Mouse (Mus musculus) spleen, postnatal 14 days (tissue): ENCODE measurements around the gene Rai14.
"Not testable (repeated sequence)": the region's sequence is repeated elsewhere in the genome, so short reads cannot be mapped to it uniquely, and the experiment has no call there.

ENCODE experiments used
- DNase-seq, 2 experiments: peaks; one replicate each; pipeline ENCODE4 v3.0.0; 2021 to 2022; ENCODE audit warnings: low spot score in 2 of 2

Gene Rai14

GRCm38 (mm10) chr15:10540271-10541088 lies 173.9 kb downstream of the Rai14 start:
- DNase-seq: no peak

GRCm38 (mm10) chr15:10535969-10536368 lies 178.5 kb downstream of the Rai14 start:
- DNase-seq: no peak

GRCm38 (mm10) chr15:10534591-10534990 lies 179.8 kb downstream of the Rai14 start:
- no peak for DNase-seq

- not testable (repeated sequence) for DNase-seq
Measured at GRCm38 (mm10) chr15:10533361-10533760, 181.1 kb downstream of the Rai14 start.

GRCm38 (mm10) chr15:10531352-10531751 lies 183.1 kb downstream of the Rai14 start:
- no peak for DNase-seq

- no peak for DNase-seq
Measured at GRCm38 (mm10) chr15:10525896-10526295, 188.5 kb downstream of the Rai14 start.
